Mouse (Mus musculus): Measurements from ENCODE around the gene Il17f. TPM values are rescaled to one million over a fixed set of nuclear protein-coding genes. Genes with fewer than 3 reads are reported as not detected.
"Not testable (repeated sequence)": the region's sequence is repeated elsewhere in the genome, so short reads cannot be mapped to it uniquely, and the experiment has no call there.

Il17f gene
- polyA plus RNA-seq, 1 experiment from 2014 or later = not detected

GRCm38 (mm10) chr1:20817172-20817571, 26.8 kb upstream of the Il17f start:
- H3K9me3 ChIP-seq (replicated peaks) = no peaks in the 10 kb centered on the region
- no peaks in the 10 kb centered on the region for H3K27me3 ChIP-seq (ENCODE audit: low read depth, poor library complexity, severe bottlenecking)
- WGBS = 81% methylated on average over 9 of the region's 9 CpGs
- no peak overlapping the region for H3K4me3 ChIP-seq
- DNase-seq (ENCODE audit: low spot score) = no peak
- H3K36me3 ChIP-seq = peaks cover 64% of the 10 kb centered on the region
- peaks cover 22% of the 10 kb centered on the region for H3K4me1 ChIP-seq
- no peak overlapping the region for H3K27ac ChIP-seq (replicated peaks)

- 90% methylated on average over 8 of the region's 8 CpGs for WGBS
- H3K36me3 ChIP-seq = peaks cover 90% of the 10 kb centered on the region
Observed at GRCm38 (mm10) chr1:20814521-20814920, 24.1 kb upstream of the Il17f start.

GRCm38 (mm10) chr1:20804526-20804925, 14.1 kb upstream of the Il17f start:
- Histone ChIP-seq H3K9me3 (replicated peaks) (no peaks in the 10 kb centered on the region), H3K4me3 (no peak overlapping the region), H3K27me3 (ENCODE audit: low read depth, poor library complexity, severe bottlenecking) (no peaks in the 10 kb centered on the region), H3K4me1 (no peaks in the 10 kb centered on the region), H3K36me3 (peaks cover 100% of the 10 kb centered on the region), H3K27ac (replicated peaks) (no peak overlapping the region)
- no peak for DNase-seq (ENCODE audit: low spot score)
- 96% methylated on average over 10 of the region's 10 CpGs for WGBS

More at GRCm38 (mm10) chr1:20814521-20814920, 24.1 kb upstream of the Il17f start:
- Histone ChIP-seq H3K4me3 (no peak overlapping the region), H3K27me3 (ENCODE audit: low read depth, poor library complexity, severe bottlenecking) (no peaks in the 10 kb centered on the region), H3K27ac (replicated peaks) (no peak overlapping the region), H3K4me1 (peaks cover 22% of the 10 kb centered on the region), H3K9me3 (replicated peaks) (no peaks in the 10 kb centered on the region)
- DNase-seq (ENCODE audit: low spot score) = no peak

GRCm38 (mm10) chr1:20801682-20802390, 11.4 kb upstream of the Il17f start:
- H3K4me1 ChIP-seq = no peaks in the 10 kb centered on the region
- no peak for DNase-seq (ENCODE audit: low spot score)
- peaks cover 88% of the 10 kb centered on the region for H3K36me3 ChIP-seq
- H3K27ac ChIP-seq (replicated peaks) = no peak overlapping the region
- no peak overlapping the region for H3K4me3 ChIP-seq
- WGBS = 90% methylated on average over 8 of the region's 8 CpGs
- no peaks in the 10 kb centered on the region for H3K27me3 ChIP-seq (ENCODE audit: low read depth, poor library complexity, severe bottlenecking)
- no peaks in the 10 kb centered on the region for H3K9me3 ChIP-seq (replicated peaks)

GRCm38 (mm10) chr1:20801275-20801674, 10.9 kb upstream of the Il17f start:
- 94% methylated on average over 2 of the region's 2 CpGs for WGBS
- peaks cover 83% of the 10 kb centered on the region for H3K36me3 ChIP-seq
- H3K27ac ChIP-seq (replicated peaks) = no peak overlapping the region
- H3K9me3 ChIP-seq (replicated peaks) = no peaks in the 10 kb centered on the region
- no peaks in the 10 kb centered on the region for H3K4me1 ChIP-seq
- no peaks in the 10 kb centered on the region for H3K27me3 ChIP-seq (ENCODE audit: low read depth, poor library complexity, severe bottlenecking)
- no peak for DNase-seq (ENCODE audit: low spot score)
- H3K4me3 ChIP-seq = no peak overlapping the region

GRCm38 (mm10) chr1:20795178-20795577, 4.8 kb upstream of the Il17f start:
- 92% methylated on average over 5 of the region's 5 CpGs for WGBS
- Histone ChIP-seq H3K4me3 (no peak overlapping the region), H3K9me3 (replicated peaks) (no peaks in the 10 kb centered on the region), H3K4me1 (no peaks in the 10 kb centered on the region), H3K27ac (replicated peaks) (no peak overlapping the region), H3K36me3 (peaks cover 22% of the 10 kb centered on the region), H3K27me3 (ENCODE audit: low read depth, poor library complexity, severe bottlenecking) (no peaks in the 10 kb centered on the region)
- no peak for DNase-seq (ENCODE audit: low spot score)

GRCm38 (mm10) chr1:20794760-20795159, 4.3 kb upstream of the Il17f start:
- H3K27ac ChIP-seq (replicated peaks) = no peak overlapping the region
- H3K4me3 ChIP-seq = no peak overlapping the region
- WGBS = 94% methylated on average over 4 of the region's 4 CpGs
- no peaks in the 10 kb centered on the region for H3K27me3 ChIP-seq (ENCODE audit: low read depth, poor library complexity, severe bottlenecking)
- H3K9me3 ChIP-seq (replicated peaks) = no peaks in the 10 kb centered on the region
- DNase-seq (ENCODE audit: low spot score) = no peak
- peaks cover 18% of the 10 kb centered on the region for H3K36me3 ChIP-seq
- no peaks in the 10 kb centered on the region for H3K4me1 ChIP-seq

- 74% methylated on average over 7 of the region's 7 CpGs for WGBS
- Histone ChIP-seq H3K4me1 (peaks cover 3% of the 10 kb centered on the region; the same call in 1 of the 2 replicates), H3K36me3 (no peaks in the 10 kb centered on the region), H3K27me3 (ENCODE audit: low read depth, poor library complexity, severe bottlenecking) (no peaks in the 10 kb centered on the region), H3K27ac (replicated peaks) (no peak overlapping the region), H3K9me3 (replicated peaks) (no peaks in the 10 kb centered on the region), H3K4me3 (no peak overlapping the region)
- no peak for DNase-seq (ENCODE audit: low spot score)
Observed at GRCm38 (mm10) chr1:20791414-20791813, 997 bp upstream of the Il17f start.

GRCm38 (mm10) chr1:20788419-20788818, 2.0 kb downstream of the Il17f start:
- H3K27me3 ChIP-seq (ENCODE audit: low read depth, poor library complexity, severe bottlenecking) = no peaks in the 10 kb centered on the region
- WGBS = 52% methylated on average over 10 of the region's 10 CpGs
- H3K4me3 ChIP-seq = no peak overlapping the region
- H3K36me3 ChIP-seq = no peaks in the 10 kb centered on the region
- H3K4me1 ChIP-seq = peaks cover 3% of the 10 kb centered on the region; the same call in 1 of the 2 replicates
- no peak for DNase-seq (ENCODE audit: low spot score)
- H3K27ac ChIP-seq (replicated peaks) = no peak overlapping the region
- no peaks in the 10 kb centered on the region for H3K9me3 ChIP-seq (replicated peaks)

- Histone ChIP-seq H3K27me3 (ENCODE audit: low read depth, poor library complexity, severe bottlenecking) (no peaks in the 10 kb centered on the region), H3K4me1 (peaks cover 3% of the 10 kb centered on the region; the same call in 1 of the 2 replicates), H3K36me3 (no peaks in the 10 kb centered on the region), H3K9me3 (replicated peaks) (no peaks in the 10 kb centered on the region), H3K27ac (replicated peaks) (no peak overlapping the region), H3K4me3 (no peak overlapping the region)
- DNase-seq (ENCODE audit: low spot score) = no peak
- WGBS = 61% methylated on average over 8 of the region's 8 CpGs
Observed at GRCm38 (mm10) chr1:20787046-20787445, 3.4 kb downstream of the Il17f start.

GRCm38 (mm10) chr1:20778366-20778765, 12.1 kb downstream of the Il17f start:
- Histone ChIP-seq H3K36me3 (no peaks in the 10 kb centered on the region), H3K27ac (replicated peaks) (no peak overlapping the region), H3K9me3 (replicated peaks) (peaks cover 7% of the 10 kb centered on the region), H3K27me3 (ENCODE audit: low read depth, poor library complexity, severe bottlenecking) (no peaks in the 10 kb centered on the region), H3K4me1 (no peaks in the 10 kb centered on the region), H3K4me3 (no peak overlapping the region)
- DNase-seq (ENCODE audit: low spot score) = no peak
- WGBS = 85% methylated on average over 2 of the region's 2 CpGs

GRCm38 (mm10) chr1:20774026-20774730, 16.2 kb downstream of the Il17f start:
- H3K36me3 ChIP-seq; H3K27me3 ChIP-seq (ENCODE audit: low read depth, poor library complexity, severe bottlenecking); H3K4me1 ChIP-seq; DNase-seq (ENCODE audit: low spot score); H3K27ac ChIP-seq (replicated peaks); H3K4me3 ChIP-seq: not testable (repeated sequence)
- H3K9me3 ChIP-seq (replicated peaks) = peaks cover 19% of the 10 kb centered on the region
- 81% methylated on average over 4 of the region's 4 CpGs for WGBS

GRCm38 (mm10) chr1:20766526-20766925, 23.9 kb downstream of the Il17f start:
- DNase-seq (ENCODE audit: low spot score) = no peak
- WGBS = 87% methylated on average over 6 of the region's 6 CpGs
- no peaks in the 10 kb centered on the region for H3K36me3 ChIP-seq
- H3K27ac ChIP-seq (replicated peaks) = no peak overlapping the region
- no peak overlapping the region for H3K4me3 ChIP-seq
- no peaks in the 10 kb centered on the region for H3K4me1 ChIP-seq
- H3K9me3 ChIP-seq (replicated peaks) = 0 out of 2 replicates have a peak, but pooled peaks cover 3% of the 10 kb centered on the region
- H3K27me3 ChIP-seq (ENCODE audit: low read depth, poor library complexity, severe bottlenecking) = no peaks in the 10 kb centered on the region

Measured in midbrain, embryonic 10.5 days (tissue).